Mouse (Mus musculus) liver (tissue): ENCODE results near the gene Dph6.

Experiments used
- DNase-seq: peaks from one replicate; pipeline ENCODE4 v3.0.0-alpha.2; 2020; ENCODE audit warnings: mixed read lengths

Gene Dph6

GRCm38 (mm10) chr2:114536032-114536431, 118.7 kb downstream of the Dph6 start:
- peak; percentile 5 for DNase-seq

- DNase-seq: no peak
These were observed 123.6 kb downstream of the Dph6 start for GRCm38 (mm10) chr2:114531010-114531756.

- DNase-seq: no peak
These were observed 134.3 kb downstream of the Dph6 start for GRCm38 (mm10) chr2:114520414-114520813.

- DNase-seq: no peak
These were observed 134.9 kb downstream of the Dph6 start for GRCm38 (mm10) chr2:114519907-114520306.

- DNase-seq: no peak
These were observed 162.4 kb downstream of the Dph6 start for GRCm38 (mm10) chr2:114492398-114492797.

GRCm38 (mm10) chr2:114491907-114492306, 162.9 kb downstream of the Dph6 start:
- DNase-seq: peak; percentile 3

GRCm38 (mm10) chr2:114486980-114487379, 167.8 kb downstream of the Dph6 start:
- DNase-seq: no peak
